Mouse (Mus musculus): ENCODE measurements at regions not wholly inside any gene's neighbourhood (a gene's known extent, or its start where the extent isn't known, plus 50 kb on each side); places are given as distances from the start of the nearest gene placed in this dataset.
A peak's percentile ranks its signal among the peaks of the same experiment; 100 is the strongest.

DNA sequence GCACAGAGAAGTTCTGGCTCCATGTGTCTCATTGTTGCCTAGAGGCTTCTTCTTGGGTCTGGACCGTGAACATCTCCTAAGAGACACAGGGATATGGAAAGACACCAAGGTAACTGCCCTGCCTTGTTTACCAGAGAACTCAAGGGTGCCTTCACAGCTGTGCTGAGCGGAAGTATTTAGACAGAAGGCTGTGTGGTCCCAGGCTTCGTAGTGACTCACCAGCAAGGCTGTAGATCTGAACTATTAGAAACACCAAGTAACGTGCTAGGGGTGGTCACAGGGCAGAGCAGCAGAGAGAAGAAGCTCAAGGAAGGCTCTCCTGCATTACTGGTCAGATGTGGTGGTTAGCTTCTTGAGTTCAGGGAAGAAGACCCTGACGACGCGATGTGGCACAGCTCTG is 51.6 kb upstream of the Lpp start:
- no peak for DNase-seq (ENCODE audit: low read depth, low spot score)

DNA sequence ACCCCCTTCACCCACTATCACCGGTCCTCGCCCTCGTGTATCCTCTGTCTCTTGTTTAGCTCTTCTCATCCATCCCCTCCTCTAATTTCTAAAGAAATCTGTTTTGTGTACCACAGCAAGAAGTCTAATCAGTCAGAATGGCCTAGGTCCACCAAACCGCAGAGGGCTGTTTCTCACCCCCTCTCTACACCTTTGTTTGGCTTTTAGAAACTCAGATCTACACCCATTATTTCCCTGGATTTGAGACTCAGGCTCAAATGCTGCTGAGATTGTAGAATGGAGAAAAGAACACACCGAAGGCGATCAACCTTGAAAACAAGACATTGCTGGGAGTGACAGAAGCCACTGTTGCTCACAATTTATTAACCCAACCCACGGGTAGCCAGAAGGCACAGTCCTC is 52.7 kb upstream of the Lpp start:
- no peak for DNase-seq (ENCODE audit: low read depth, low spot score)

- DNase-seq (ENCODE audit: low read depth, low spot score) = peak; percentile 13
These were observed 53.7 kb upstream of the Lpp start for GRCm38 (mm10) chr16:24339320-24340265.

- DNase-seq (ENCODE audit: low read depth, low spot score) = no peak
These were observed 54.9 kb upstream of the Lpp start for GRCm38 (mm10) chr16:24338404-24338803.

DNA sequence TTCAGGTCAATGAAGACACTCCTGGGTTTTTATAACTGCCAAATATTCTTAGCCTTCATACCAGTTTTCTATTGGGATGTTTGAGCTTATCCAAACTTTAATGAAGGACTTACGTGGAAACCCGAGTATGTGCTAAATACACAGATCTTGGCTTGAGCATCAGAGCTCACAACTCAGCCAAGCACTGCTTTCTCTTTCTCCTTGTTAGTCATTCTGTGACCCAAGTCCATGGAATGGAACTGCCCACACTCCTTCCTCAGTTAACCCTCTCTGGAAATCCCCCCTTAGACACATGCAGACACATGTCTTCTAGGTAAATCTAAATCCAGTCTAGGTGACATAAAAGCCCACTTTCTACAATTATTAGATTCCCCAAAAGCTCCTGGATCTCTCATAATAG is 58.9 kb upstream of the Lpp start:
- no peak for DNase-seq (ENCODE audit: low read depth, low spot score)

GRCm38 (mm10) chr16:24331446-24332020 is 61.8 kb upstream of the Lpp start:
- no peak for DNase-seq (ENCODE audit: low read depth, low spot score)

DNA sequence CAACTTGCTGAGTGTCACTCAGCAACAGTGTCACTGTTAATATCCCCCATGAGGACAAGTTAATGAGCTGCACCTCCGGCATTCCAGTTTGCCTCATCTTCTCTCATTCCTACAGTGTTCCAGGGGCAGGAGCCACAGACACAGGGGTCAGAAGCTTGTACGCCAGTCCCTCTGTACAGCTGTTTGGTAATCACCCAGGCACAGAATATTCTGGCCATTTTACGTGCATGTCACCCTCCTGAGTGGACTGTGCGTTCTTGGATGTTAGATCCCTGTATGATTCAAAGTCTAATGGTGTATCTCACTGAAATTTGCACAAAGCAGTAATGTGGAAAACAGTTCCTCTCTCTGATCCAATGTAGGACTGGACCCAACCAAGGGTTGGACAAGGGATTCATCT is 66.7 kb upstream of the Lpp start:
- no peak for DNase-seq (ENCODE audit: low read depth, low spot score)

DNA sequence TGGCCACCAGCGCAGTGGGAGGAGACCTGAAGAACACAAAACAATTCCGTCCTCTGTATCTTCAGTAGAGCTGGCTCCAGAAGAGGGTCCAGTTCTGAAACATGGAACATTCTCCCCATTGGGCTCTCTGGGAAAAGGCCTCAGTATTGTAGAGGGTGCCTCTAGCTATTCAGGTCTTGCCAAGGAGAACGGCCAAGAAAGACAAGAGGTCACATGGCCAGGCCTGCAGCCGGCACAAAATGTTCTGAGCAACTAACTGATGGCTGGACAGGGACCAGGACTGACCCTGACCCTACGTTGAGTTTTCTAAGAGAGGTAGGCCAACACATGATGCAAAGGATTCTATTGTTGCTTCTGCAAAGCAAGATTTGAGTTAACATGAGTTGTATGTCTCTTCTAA is 67.3 kb upstream of the Lpp start:
- DNase-seq (ENCODE audit: low read depth, low spot score) = peak; percentile 20

GRCm38 (mm10) chr16:24324917-24325316 is 68.4 kb upstream of the Lpp start:
- DNase-seq (ENCODE audit: low read depth, low spot score) = no peak

- DNase-seq (ENCODE audit: low read depth, low spot score) = no peak
These were observed 74.4 kb upstream of the Lpp start for GRCm38 (mm10) chr16:24318723-24319437.

DNA sequence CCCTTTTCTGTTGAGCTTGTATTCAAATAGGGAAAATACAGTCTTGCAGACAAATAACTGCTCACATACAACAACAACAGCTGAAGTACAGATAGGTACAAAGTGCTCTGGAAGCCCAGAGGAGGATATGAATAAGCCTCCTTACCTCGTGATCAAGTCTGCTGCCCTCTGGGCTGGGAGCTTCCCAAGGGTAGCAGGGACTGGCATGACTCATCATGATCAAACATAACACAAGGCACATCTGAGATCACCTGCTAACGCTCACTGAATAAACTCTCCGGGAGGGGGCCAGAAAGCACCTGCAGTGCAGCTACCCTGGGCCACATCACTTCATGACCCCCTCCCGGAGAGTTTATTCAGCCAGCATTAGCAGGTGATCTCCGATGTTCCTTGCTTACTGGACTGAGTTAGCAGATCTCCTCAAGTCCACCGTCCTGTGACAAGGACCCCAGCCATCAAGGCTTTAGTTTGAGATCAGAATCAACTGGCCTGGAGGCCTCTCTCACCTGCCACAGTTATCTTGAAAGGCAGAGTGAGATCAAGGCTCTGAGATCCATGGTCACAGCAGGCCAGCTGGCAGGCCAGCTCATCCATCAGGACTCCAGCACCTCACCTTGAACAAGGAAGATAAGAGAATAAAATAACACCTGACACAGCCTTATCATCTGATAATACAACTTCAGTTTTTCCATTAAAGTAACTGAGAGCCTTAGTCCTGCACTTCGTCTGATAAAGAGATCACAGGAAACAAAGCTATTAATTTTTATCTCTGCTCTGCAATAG is 79.6 kb upstream of the Lpp start:
- DNase-seq (ENCODE audit: low read depth, low spot score) = peak; percentile 46

DNA sequence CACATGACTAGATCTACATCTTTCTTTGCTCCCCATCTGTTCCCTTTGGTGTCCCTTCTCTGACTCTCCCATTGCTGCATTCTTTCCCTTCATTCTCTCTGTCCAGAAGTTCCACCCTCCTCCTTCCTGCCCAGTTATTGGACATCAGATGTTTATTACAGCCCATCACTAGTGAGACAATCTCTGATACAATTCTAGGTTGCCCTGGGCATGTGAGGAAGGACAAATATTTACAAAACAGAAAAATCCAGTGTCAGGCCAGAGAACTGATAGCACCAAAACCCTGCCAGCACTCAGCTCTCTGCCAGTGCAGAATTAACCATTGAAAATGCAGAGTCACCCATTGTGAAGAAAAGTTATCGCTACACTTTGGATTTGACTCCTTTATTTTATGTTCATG is 87.9 kb upstream of the Lpp start:
- no peak for DNase-seq (ENCODE audit: low read depth, low spot score)

DNA sequence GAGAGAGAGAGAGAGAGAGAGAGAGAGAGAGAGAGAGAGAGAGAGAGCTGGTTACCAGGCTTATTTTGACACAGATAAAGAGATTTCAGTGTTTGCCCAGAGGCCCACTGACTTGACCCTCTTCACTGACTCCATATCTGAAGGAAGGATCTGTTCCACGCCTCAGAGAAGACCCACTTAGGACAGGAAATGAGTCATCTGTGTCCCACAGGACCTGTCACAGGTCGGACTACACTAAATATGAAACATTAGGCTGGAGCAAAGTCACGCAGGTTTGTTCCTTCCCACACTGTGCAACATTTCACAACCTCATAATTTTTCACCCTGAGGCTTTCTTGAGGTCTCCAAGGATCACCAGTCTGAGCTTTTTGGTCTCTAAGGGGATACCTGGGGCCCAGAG is 96.5 kb upstream of the Lpp start:
- DNase-seq (ENCODE audit: low read depth, low spot score) = no peak

- DNase-seq (ENCODE audit: low read depth, low spot score) = no peak
These were observed 97.5 kb upstream of the Lpp start for GRCm38 (mm10) chr16:24295626-24296440.

GRCm38 (mm10) chr16:24284215-24284614 is 109.1 kb upstream of the Lpp start:
- no peak for DNase-seq (ENCODE audit: low read depth, low spot score)

DNA sequence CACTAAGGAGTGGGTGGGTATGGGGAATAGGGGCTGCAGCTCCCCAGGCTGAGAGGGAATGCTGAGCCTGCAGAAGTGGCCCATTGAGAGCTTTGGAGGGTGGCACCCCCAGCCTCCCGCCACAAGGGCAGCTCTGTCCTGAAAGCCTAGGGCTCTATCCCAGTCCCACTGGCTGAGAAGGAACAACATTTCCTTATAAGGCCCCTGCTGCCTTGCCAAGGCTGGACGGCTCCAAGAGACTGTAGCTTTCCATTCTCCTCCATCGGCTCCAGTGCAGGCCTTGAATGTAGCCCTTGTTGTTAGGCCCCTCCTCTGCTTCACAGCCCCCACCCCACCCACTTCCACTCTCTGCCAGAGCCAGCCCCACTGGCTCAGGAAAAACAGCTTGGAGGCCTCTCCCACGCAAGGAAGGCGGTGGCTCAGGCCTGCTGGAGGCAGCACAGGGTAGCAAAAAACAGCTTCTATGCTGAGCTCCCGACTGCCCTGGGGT is 111.1 kb upstream of the Lpp start:
- peak; percentile 95 for DNase-seq (ENCODE audit: low read depth, low spot score)

GRCm38 (mm10) chr16:24281561-24281960 is 111.7 kb upstream of the Lpp start:
- DNase-seq (ENCODE audit: low read depth, low spot score) = no peak

DNA sequence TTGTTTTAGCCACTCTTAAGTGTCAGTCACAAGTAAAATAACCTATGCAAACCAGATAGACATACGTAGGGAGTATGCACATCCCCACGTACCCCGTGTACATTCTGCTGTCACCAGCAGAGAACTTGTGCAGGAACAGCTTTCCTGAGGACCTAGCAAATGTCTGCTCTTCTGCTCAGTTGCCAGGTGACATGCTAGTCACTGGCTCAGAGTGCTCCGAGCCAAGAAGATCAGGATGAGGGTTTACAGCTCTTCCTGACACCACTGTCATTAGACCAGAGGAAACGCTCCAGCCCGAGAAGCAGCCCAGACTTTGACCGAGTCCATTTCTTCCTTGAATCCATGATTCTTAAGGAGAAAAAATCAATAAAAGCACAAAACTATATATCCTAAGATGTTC is 115.5 kb upstream of the Lpp start:
- peak; percentile 65 for DNase-seq (ENCODE audit: low read depth, low spot score)

GRCm38 (mm10) chr16:24262701-24263100 is 130.6 kb upstream of the Lpp start:
- no peak for DNase-seq (ENCODE audit: low read depth, low spot score)

DNA sequence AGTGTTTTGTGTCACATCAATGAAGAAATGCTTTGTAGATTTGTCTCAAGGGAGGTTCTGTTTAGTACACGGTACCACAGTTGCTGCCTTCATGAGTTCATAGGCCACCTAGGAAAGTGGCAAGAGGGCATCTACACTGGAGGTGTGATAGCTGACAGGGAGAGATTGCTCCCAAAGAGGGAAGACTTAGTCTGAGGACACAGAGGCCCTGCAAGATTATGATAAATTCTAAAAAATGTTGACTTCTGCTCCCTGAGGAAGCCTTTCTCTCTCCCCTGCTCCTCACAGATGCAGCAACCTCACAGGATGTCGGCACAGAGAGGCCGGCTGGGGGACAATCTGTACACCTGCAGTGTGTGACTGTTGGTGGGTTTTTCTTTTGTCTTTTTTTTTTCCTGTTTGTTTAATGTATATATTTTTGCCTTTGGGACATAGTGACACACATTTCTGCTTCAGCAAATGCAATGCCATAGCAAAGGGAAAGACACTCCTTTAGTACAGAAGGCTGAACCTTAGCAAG is 133.5 kb upstream of the Lpp start:
- no peak for DNase-seq (ENCODE audit: low read depth, low spot score)

GRCm38 (mm10) chr16:24258991-24259390 is 134.3 kb upstream of the Lpp start:
- no peak for DNase-seq (ENCODE audit: low read depth, low spot score)

Measured in brain, adult 2 months (tissue).